Mouse (Mus musculus): ENCODE results near the gene Katnal1.

The Katnal1 gene

DNA sequence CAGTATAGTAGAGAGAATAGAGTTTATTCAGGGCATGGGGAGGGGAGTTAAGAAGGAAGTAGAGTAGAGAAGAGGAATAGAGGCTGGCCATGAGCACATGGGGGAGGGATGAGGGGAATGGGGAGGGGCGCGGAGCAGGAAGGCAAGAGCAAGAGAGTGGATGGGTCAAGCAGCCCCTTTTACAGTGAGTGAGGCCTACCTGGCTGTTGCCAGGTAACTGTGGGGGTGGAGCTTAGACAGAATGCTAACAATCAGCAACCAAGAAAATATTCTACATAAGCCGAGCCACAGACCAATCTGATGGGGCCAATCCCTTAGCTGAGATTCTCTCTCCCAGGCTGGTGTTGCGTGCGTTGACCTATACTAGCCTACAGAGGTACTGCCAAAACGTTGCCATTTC lies 26.5 kb upstream of the Katnal1 start:
- intact Hi-C loops (cut with DNase I), result loop anchor here (10.0 kb wide), 1 partner anchor 89 kb away; no protein-coding TSS in a partner anchor

DNA sequence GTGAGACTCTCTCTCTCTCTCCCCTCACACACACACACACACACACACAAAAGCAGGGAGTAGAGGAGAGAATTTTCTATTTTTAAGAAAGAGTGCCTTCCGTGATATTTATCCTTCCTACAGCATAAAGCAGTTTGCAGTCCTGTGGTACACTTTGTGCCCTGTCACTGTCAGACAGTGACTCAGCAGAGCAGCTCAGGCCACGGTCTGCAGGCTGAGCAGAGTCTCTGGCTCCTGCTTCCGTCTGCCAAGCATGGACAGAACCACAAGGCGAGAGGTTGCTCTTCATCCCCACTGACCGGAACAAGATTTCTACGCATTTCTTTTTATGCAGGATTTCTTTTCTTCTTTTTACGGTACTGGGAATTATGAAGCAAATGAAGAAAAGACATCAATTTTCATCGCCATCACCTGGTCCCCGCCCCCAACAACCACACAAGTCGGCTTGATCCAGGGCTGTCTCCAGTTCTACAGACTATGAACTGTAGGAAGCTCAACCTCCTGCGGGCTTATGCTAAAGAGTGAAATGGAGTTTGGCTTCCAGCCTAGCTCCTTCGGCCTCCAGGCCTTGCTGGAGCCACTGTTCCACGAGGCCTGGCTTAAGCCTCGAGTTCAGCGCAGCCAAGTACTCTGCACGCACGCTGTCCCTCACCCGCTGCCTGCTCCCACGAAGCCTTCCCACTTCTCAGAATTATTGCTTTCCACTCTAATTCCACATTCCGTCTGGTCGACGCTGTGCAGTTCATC lies 25.4 kb upstream of the Katnal1 start:
- intact Hi-C loops (cut with DNase I), result loop anchor here (5.0 to 10.0 kb wide), 3 partner anchors 38 to 142 kb away; no protein-coding TSS in a partner anchor

DNA sequence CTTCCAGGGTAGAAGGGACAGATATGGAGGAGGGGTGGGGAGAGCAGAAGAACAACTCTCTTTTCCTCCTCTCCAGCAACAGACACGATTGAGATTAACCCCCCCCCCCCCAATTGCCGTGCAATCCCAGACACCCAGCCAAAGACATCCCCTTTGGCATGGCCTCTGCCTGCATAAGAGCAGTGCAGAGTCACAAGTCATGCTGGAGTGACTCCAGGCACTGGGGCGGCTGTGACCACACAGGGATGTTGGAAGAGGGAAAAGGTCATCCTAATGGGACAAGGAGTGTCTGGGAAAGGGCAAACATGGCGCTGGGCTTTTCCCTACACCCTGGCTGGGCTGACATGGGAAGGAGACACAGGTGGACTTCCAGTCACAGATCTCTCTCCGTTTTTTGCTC lies 24.0 kb upstream of the Katnal1 start:
- intact Hi-C loops (cut with DNase I), result loop anchor here (5.0 to 10.0 kb wide), 3 partner anchors 39 to 141 kb away; no protein-coding TSS in a partner anchor

DNA sequence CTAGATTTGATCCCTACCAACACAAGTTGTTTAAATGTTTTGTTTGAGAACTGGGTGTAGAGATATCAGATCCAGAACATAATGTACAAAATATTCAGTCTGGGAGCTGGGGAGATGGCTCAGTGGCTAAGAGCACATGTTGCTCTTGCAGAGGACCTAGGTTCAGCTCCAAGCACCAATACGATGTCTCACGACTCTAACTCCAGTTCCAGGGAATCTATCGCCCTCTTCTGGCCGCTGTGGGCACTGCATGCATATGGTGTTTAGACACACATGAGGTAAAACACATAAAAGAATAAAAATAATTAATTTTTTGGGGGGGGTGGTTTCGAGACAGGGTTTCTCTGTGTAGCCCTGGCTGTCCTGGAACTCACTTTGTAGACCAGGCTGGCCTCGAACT lies 23.3 kb upstream of the Katnal1 start:
- intact Hi-C loops (cut with DNase I), result loop anchor here (5.0 to 10.0 kb wide), 3 partner anchors 40 to 140 kb away; no protein-coding TSS in a partner anchor

DNA sequence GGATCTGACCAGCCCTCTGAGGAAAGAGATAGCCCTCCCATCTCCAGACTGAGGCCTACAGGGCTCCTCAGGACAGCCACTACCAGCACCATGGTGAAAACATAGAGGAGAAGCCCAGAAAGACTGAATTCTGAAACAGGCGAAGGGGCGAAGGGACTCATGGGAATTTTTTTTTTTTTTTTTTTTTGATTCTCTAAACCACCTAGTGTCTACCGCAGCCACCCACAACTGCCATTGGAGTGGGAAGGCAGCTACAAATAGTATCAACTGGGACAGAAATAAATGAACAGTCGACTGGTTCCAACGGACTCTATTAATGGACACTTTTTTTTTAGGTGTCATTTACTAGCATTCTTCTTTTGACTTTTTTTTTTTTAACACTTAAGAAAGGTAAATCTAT lies 22.2 kb upstream of the Katnal1 start:
- intact Hi-C loops (cut with DNase I), result loop anchor here (5.0 to 10.0 kb wide), 3 partner anchors 41 to 139 kb away; no protein-coding TSS in a partner anchor

DNA sequence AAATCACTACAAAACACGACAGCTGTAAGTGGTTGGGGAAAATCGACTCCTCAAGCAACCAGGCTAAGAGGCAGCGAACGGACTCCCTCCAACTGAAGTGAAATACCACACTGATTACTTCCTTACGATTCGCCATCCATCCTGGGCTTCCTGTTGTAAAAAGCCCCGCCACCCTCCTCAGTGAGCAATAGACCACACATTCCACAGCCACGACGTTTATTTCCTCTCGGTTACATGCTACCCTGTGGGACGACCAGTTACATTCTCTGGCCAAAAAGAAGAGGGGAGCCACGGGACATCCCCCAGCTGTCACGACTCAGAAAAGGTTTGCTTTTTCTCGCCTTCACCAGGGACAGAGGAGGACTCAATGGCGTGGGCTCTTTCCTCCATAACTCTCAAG lies 20.9 kb upstream of the Katnal1 start:
- intact Hi-C loops (cut with DNase I), result loop anchor here (5.0 to 10.0 kb wide), 3 partner anchors 42 to 138 kb away; no protein-coding TSS in a partner anchor

DNA sequence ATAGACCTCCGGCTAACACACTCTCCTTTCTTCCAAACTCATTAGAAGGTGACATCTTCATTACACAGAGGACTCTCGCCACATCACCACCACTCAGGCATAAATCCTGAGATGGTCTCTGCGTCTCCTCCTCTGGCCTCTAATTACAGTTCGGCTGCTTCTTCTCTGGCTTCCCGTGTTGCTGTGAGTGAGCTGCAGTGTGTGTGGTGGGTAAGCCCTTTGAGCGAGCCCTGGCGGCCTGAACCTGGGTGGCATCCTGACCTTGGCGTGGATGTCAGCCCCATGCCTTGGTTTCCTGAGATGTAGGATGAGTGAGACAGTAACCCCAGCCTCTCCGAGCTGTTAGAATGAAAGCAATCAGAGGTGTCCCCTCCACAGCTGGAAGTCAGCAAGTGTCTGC lies 19.5 kb upstream of the Katnal1 start:
- intact Hi-C loops (cut with DNase I), result no loop called here

DNA sequence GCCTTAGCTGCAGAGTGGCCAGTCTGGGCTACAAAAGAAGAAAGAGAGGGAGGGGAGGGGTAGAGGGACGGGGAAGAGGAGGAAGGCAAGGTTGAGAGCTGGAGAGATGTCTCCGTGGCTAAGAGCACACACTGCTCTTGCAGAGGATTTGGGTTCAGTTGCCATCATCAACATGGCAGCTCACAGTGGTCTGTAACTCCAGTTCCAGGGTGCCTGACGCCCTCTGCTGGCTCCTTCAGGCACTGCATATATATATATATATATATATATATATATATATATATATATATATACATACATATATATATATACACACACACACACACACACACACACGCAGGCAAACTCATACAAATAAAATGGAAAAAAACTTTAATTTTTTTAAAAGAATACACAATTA lies 18.3 kb upstream of the Katnal1 start:
- intact Hi-C loops (cut with DNase I), result no loop called here

DNA sequence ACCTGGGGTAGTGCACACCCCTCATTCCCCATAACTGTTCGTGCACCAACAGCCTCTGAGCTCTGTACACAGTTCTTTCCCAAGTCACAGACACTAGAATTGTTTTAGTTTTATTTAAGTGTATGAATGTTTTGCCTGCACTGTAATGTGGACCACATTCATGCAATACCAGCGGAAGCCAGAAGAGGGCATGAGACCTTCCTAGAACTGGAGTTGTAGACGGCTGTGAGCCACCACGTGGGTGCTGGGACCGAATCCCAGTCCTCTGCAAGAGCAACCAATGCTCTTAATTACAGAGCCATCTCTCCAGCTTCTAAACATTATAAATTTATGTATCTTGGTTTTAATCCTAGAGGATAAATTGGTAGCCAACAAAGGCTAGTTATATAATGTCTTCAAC lies 17.7 kb upstream of the Katnal1 start:
- intact Hi-C loops (cut with DNase I), result no loop called here

DNA sequence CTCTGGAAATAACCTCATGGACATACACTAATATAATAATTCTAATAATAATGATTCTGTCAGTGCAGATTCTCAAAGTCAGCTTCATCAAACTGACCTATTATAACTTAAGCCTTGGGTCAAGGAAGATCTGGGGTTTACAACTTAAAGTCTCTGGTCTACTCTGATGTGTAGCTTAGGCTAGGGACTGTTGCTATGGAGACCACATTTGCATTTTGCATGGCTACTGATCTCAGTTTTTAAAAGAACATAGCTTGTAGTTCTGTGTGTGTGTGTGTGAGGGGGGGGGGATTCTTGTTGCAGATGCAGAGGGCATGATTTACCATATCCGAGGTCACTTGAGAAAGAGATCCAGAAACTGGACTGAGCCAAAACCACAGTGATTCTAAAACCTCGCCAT lies 16.6 kb upstream of the Katnal1 start:
- intact Hi-C loops (cut with DNase I), result no loop called here

DNA sequence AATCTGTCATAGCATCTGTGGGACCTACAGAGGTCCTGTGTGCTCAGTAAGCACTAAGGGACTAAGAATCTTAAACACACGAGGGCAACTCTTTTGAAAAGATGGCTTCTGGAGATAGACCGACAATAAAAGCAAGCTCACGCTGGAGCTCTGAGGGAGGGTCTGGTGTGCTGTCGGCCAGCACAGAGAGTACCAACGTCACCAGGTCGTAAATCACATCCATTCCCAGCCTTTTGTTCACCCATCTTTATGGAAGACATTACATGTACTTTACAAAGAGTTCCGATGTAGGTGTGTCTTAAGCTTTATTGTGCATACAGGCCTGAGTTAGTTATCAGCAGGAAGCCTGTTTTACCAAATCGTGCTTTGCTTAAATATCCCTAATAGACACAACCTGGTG lies 14.9 kb upstream of the Katnal1 start:
- intact Hi-C loops (cut with DNase I), result no loop called here

DNA sequence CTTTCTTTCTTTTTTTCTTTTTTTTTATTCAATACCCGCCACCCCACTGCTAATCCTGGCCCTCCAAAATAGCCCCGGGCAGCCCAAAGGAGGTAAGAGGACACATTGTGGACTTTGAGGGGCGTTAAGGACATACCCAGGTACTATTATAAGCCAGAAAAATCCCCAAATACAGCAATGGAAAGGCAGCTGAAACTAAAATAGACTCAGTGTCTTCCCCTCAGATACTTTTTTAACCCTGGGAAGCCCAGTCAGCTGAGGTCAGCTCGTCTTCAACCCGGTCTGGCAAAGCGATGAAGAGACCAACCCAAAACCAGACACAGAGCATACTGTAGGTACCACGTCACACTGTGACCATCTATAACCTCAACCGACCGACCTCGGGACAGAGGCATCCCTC lies 14.3 kb upstream of the Katnal1 start:
- intact Hi-C loops (cut with DNase I), result no loop called here

DNA sequence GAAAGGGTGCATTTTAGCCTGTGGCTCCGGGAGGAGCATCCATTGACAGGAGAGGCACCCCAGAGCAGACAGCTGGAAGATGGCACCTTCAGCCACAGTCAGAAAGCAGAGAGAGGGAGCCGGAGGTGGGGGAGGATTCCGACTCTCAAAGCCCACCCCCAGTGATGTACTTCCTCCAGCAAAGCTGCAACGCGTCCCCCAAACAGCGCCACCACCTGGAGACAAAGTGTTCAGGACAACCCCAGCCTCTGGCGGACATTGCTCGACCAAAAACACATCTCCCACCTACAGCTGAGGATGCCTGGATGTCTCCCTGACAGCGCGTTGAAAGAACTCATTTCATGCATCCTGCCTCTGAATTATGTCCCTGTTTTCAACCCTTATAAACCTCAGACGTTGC lies 13.8 kb upstream of the Katnal1 start:
- intact Hi-C loops (cut with DNase I), result no loop called here

DNA sequence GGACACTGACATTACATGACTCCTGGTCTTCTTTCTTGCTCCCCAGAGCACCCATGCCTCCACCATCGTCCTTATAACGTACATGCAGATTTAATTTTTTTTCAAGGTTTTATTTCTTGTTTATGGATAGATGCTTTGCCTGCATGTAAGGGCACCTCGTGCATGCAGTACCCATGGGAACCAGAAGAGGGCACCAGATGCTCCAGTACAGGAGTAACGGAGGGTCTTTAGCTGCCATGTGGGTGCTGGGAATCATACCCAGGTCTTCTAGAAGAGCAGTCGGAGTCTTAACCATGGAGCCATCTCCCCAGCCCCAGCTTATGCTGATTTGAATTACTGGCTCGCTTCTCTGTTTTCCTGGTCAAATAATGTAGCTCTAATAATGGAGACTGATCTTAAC lies 13.2 kb upstream of the Katnal1 start:
- intact Hi-C loops (cut with DNase I), result no loop called here

DNA sequence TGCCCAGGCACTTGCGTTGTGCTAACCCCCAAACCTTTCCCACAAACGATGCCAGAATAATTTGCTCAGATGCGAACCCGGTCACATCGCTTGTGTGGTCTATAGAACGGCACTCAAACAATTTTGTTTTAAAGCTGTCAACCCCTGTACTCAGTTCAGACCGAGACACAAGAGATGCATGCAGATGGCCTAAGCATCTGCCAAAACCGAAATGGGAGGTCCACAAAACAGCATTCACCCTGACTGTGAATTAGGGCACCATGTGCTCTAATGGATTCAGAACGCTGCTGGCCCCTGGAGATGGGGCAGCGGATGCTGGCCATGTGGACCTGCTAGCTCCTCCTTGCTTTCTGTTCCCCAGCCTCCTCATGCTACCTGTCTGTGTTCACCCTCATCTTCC lies 12.7 kb upstream of the Katnal1 start:
- intact Hi-C loops (cut with DNase I), result no loop called here

DNA sequence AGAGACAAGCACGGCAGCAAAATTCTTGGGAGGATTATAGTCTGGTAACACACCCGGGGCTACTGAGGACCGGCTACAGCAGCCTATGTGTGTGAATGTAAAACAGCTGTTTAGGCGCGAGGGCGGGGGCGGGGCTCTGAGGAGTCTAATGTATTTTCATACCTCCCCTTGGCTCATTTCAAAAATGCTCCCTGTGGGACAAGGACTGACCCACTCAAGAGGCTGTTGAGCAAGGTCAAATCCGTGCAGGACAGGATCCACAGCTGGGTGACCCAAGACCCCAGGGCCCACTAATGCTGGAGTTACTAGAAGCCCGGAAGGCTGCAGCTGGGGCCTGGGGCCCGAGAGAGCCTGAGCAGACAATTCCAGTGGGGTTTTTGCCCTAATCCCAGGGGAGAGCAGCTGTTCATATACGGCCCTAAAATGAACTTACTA lies 10.8 kb upstream of the Katnal1 start:
- intact Hi-C loops (cut with DNase I), result no loop called here

DNA sequence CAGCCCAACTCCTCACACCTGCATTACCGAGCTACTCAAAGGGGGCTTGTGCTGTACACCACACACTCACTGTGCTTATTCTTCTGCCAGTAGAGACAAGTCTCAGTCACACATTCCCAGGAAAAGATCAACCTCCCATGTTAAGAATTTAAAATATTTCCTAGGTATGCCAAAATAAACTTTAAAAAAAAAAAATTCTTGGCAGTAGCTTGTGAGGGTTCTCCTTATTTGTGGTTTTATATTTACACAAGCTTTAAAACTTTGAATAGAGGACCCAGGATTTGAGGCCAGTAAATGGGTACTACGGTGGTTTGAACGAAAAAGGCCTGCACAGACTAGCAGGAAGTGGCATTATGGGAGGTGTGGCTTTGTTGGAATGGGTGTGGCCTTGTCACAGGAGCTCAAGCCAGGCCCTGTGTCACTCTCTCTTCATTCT lies 7.4 kb upstream of the Katnal1 start:
- intact Hi-C loops (cut with DNase I), result no loop called here

DNA sequence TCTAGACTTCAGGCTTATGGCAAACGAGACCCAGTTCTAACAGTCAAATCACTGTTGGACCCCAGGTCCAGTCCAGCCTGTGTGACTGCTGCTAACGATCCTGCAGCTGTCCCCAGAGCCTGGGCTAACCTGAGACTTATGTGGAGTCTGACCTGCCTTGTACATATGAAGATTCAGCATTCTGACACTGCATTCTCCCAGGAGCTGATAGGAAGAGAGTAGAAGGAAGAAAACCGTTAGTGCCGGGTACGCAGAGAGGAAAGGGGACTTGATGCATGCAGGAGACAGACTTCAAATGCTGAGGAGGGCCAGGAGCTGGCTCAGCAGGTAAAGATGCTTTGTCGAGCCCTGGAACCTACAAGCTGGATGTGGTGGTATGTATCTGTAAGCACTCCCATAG lies 6.8 kb upstream of the Katnal1 start:
- intact Hi-C loops (cut with DNase I), result no loop called here

DNA sequence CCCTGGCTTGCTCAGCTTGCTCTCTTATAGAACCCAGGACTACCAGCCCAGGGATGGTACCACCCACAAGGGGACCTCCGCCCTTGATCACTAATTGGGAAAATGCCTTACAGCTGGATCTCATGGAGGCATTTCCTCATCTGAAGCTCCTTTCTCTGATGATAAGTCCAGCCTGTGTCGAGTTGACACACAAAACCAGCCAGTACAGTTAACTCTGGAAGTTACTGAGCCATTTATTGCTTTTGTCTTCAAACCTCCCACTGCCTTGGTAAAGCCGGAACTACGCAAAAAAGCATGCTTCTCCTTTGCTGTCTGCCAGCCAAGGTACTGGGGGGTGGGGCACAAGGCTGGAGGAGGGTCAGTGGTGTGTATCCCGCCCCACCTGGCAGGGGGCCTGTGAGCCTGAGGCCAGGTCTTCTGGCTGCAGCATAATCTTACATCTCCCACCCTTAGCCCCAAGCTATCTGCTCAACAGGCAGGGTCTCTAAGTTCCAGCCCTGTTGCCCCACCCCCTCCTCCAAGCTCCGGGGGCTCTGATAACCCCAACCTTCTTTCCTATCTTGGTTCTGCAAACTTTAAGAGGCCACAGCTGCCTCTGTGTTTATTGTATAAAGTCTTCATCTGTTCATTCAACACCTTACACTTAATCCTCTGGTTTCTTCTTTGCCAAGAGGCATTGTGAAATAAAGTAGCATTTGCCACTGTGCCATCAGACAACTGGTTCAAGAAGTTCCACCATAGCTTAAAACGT lies 6.1 kb upstream of the Katnal1 start:
- intact Hi-C loops (cut with DNase I), result no loop called here

DNA sequence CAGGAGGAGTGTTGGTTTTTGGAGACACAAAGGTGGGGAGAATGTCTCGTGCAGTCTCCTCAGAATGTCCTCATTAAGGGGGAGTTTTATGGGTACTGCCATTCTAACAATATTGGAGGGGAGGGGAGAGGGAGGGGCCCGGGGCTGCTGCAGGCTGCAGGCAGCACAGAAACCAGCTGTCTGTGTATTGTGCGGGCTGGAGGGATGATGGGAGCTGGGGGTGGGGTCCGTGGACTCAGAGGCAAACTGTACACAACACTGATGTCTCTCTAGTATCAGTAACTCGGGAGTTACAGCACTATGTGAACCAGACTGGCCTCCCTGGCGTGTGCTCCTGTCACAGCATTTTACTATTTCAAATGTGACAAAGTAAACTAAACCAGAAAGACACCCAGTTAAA lies 5.3 kb upstream of the Katnal1 start:
- intact Hi-C loops (cut with DNase I), result no loop called here

DNA sequence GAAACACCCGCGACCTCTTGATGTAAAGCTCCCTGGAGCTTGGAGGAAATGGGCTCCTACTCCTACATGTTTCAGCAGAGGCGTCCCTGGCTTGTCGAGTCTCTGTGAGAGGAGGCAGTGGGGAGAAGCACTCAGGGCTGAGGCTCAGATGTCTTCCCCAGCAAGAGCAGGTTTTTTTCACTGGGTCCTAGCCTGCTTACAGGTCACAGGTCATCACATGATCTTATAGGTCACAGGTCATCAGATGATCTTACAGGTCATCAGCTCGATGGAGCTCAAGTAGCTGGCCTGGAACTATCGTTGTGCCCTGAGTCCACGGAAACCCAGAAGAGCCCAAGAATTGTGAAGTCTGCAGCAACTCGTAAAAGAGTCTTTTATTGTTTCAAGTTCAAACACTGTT lies 4.6 kb upstream of the Katnal1 start:
- intact Hi-C loops (cut with DNase I), result no loop called here

DNA sequence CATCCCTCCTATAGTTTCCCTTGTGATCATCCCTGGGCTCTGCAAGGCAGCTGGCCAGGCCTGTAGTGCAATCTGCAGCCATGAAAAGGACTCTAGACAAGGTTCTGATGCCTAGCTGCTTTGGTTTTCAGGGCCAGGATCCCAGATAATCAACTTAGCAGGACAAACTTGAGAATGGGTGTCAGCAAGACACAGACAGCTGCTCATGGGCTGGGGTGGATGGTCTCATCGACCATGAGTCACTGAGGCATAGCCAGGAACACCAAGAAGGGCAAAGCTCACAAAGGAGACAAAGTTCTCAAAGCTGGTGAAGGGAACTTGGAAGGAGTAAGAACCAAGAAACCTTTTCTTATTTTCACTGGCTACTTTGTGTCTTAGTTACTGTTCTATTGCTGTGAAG lies 2.2 kb upstream of the Katnal1 start:
- intact Hi-C loops (cut with DNase I), result no loop called here

Measured in adrenal gland (tissue).